Mouse (Mus musculus) cortical plate, adult 2 months (tissue): ENCODE results near the gene Olfr1129.

Source experiments
- CTCF ChIP-seq: fragments of 200-500 bp; IDR thresholded peaks from 2 replicates; pipeline ENCODE4 v1.5.1; 2011; ENCODE audit warnings: mild to moderate bottlenecking, control low read depth, low read length; ENCODE audit not compliant: insufficient read depth; ENCODE audit errors: extremely low read depth
- POLR2A ChIP-seq: fragments of 200-500 bp; IDR thresholded peaks from 2 replicates; pipeline ENCODE4 v1.6.1; 2011; ENCODE audit warnings: mild to moderate bottlenecking, low read length, control low read depth; ENCODE audit not compliant: insufficient read depth; ENCODE audit errors: extremely low read depth

DNA sequence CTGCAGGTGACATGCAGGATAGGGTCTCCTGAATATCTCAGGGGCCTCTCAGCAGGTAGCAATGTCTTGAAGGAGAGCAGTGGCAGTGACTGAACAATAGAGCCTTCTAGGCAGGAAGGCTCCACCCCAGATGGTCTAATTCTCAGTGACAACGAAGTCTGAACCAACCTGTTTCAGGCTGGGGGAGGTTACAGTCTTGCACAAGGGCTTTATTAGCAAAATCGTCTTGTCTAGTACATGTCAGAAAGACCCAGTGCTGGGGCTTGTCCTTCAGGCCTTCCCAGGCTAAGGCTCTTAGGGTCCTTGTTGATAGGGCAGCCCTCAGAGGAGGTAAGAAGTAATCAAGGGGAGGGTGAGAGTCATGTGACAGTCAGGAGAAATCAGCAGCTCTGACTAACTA lies 38.9 kb upstream of the Olfr1129 start:
- no peak for TF ChIP-seq POLR2A
- no peak for TF ChIP-seq CTCF
